Mouse (Mus musculus) natural killer cell, adult 2 months (primary cell): ENCODE measurements around the gene Stag1.

Experiments
- DNase-seq, 2 experiments: peaks; one replicate each; pipeline ENCODE4 v3.0.0; 2022; ENCODE audit warnings: low spot score in 2 of 2

Stag1 gene

GRCm38 (mm10) chr9:100962903-100963427 lies 365.4 kb downstream of the Stag1 start:
- no peak for DNase-seq

- DNase-seq, result no peak
Observed at GRCm38 (mm10) chr9:100963428-100963912, 365.9 kb downstream of the Stag1 start.

GRCm38 (mm10) chr9:100964106-100964505 lies 366.5 kb downstream of the Stag1 start:
- DNase-seq, result no peak

- no peak for DNase-seq
Observed at GRCm38 (mm10) chr9:100969461-100969860, 371.9 kb downstream of the Stag1 start.

- no peak for DNase-seq
Observed at GRCm38 (mm10) chr9:100978666-100979065, 381.1 kb downstream of the Stag1 start.

- no peak for DNase-seq
Observed at GRCm38 (mm10) chr9:100979260-100979659, 381.7 kb downstream of the Stag1 start.

GRCm38 (mm10) chr9:100982786-100983185 lies 385.2 kb downstream of the Stag1 start:
- no peak for DNase-seq

GRCm38 (mm10) chr9:100984381-100985310 lies 387.0 kb downstream of the Stag1 start:
- no peak for DNase-seq

- DNase-seq, result no peak
Observed at GRCm38 (mm10) chr9:100987006-100987405, 389.4 kb downstream of the Stag1 start.

- DNase-seq, result no peak
Observed at GRCm38 (mm10) chr9:100987850-100988249, 390.3 kb downstream of the Stag1 start.

GRCm38 (mm10) chr9:100990609-100991008 lies 393.0 kb downstream of the Stag1 start:
- DNase-seq, result no peak

- no peak for DNase-seq
Observed at GRCm38 (mm10) chr9:100991321-100991720, 393.7 kb downstream of the Stag1 start.

GRCm38 (mm10) chr9:100992191-100992590 lies 394.6 kb downstream of the Stag1 start:
- DNase-seq, result no peak

GRCm38 (mm10) chr9:100993937-100994336 lies 396.3 kb downstream of the Stag1 start:
- DNase-seq, result no peak

GRCm38 (mm10) chr9:100997138-100997537 lies 399.5 kb downstream of the Stag1 start:
- DNase-seq, result no peak

- DNase-seq, result peak in 1 of 2 experiments; percentile 23
Observed at GRCm38 (mm10) chr9:101002053-101002452, 404.5 kb downstream of the Stag1 start.

- no peak for DNase-seq
Observed at GRCm38 (mm10) chr9:101002841-101003240, 405.2 kb downstream of the Stag1 start.

- no peak for DNase-seq
Observed at GRCm38 (mm10) chr9:101003302-101003701, 405.7 kb downstream of the Stag1 start.

- no peak for DNase-seq
Observed at GRCm38 (mm10) chr9:101005866-101006265, 408.3 kb downstream of the Stag1 start.
